Mouse (Mus musculus): ENCODE data around the gene Mogs. TPM values are rescaled to one million over a fixed set of nuclear protein-coding genes. Genes with fewer than 3 reads are reported as not detected.

Gene Mogs
- polyA plus RNA-seq, 1 experiment = 31.4 TPM

DNA sequence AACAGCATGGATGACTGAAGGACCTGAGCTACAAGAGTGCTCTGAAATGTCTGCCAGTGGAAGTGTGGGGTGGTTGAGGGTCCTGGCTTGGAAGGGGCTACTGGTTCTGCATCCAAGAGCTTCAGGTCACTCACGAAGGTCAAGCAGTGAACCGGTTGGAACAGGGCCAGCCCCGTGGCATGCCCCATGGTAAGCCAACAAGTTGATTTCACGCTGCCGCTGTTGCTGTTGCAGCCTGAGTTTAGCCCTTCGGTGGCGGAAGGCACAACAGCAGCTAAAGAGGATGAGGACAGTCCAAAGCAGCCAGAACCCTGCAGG, 4.4 kb downstream of the Mogs start:
- TF ChIP-seq POLR2A (IDR thresholded peaks at IDR 0.05; ENCODE audit: extremely low read depth, insufficient read depth, low read length) (no peak), CTCF (IDR thresholded peaks at IDR 0.05; ENCODE audit: extremely low read depth, insufficient read depth, low read length) (no peak)
- no peak overlapping the region for H3K27ac ChIP-seq (ENCODE audit: insufficient read depth, low read length)
- H3K4me3 ChIP-seq (ENCODE audit: insufficient read depth, low read length) = no peak overlapping the region
- H3K4me1 ChIP-seq (ENCODE audit: control insufficient read depth, insufficient read depth, low read length) = no peaks in the 10 kb centered on the region

DNA sequence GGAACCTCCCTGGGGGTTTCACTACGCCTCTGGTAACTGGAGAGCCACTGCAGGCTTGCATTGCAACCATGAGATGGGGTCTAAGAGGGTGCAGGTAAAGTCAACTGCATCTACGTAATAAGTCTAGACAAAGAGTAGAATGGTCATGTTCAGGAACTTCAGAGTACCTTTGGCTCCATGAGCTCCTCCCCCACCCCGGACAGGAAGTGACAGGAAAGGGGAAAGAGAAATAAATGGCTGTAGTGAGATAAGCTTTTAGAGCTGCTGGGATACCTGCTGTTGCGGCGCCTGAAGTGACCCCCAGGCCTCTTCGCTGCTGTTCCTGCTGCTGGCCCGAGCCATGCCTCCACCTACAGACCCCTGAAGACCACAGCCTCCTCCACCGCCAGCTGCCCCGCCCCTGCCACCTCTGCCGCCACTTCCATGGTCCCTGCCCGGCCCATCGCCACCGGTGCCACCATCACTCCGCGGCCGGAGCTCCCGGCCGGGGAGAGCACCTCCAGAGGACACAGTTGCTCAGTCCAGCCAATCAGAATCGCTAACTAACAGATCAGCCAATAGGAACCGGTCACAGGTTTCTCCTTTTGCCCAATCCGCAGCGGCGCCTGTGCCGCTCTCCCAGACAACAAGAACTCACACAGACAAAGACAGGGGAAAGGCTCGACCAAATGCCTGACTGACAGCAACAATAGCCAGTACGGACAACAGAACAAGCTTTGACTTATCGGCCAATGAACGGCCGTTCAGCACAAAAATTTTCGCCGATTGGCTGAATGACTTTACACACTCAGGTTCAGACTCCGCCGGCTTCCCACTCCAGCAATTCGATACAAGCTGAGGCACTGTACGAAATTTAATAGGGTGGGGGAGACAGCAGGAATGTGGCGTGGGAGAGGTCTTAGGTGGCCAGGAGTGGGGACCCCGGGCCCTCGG, 5.9 kb downstream of the Mogs start, which contains the start of gene Wbp1:
Wbp1 (minus strand) TSS at position 630 of the 933 bp plus-strand sequence.
- TF ChIP-seq CTCF (IDR thresholded peaks at IDR 0.05; ENCODE audit: extremely low read depth, insufficient read depth, low read length) (no peak), POLR2A (IDR thresholded peaks at IDR 0.05; ENCODE audit: extremely low read depth, insufficient read depth, low read length) (peak; percentile 69)
- Histone ChIP-seq H3K27ac (ENCODE audit: insufficient read depth, low read length) (peak within 1 kb of the TSS; percentile 19), H3K4me3 (ENCODE audit: insufficient read depth, low read length) (peak within 1 kb of the TSS; percentile 51), H3K4me1 (ENCODE audit: control insufficient read depth, insufficient read depth, low read length) (no peaks in the 10 kb centered on the region)

DNA sequence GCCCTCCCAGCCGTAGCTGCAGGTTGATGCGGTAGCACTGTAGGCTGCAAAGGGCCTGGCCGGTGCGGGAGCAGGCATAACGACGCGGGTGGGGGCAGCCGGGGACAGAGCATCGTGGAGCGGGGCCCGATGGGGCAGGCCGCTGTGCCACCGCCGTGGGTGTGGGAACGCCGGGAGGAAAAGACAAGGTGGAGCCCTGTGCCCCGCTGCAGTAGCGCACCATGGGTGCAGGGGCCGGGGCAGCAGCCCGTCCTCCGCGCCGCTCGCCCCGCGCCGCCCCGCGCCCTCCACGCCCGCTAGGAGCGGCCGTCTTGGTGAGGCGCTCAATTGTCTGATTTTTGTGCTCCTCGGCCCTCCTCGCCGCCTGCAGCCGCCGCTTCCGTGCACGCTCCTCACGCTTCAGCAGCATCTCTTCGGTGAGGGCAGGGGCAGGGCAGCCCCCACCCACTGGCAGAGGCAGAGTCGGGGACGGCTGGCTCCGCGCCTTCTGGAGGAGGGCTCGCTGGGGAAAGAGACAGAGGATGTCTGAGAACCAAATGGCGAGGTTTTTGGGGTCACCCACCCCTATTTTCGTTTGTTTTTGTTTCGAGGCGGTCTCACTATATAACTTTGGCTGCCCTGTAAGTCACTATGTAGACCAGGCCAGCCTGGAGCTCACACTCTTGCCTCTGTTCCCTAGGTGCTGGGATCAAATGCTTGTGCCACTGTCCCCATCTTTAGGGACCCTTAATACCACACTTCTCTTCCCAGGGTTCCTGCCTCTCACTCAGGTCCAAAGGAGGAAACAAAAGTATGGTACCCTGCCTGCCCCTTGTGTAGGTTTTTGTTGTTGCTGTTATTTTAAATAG, 6.8 kb downstream of the Mogs start:
- Histone ChIP-seq H3K27ac (ENCODE audit: insufficient read depth, low read length) (peak overlapping the region; percentile 18; the same call in 1 of the 2 replicates), H3K4me1 (ENCODE audit: control insufficient read depth, insufficient read depth, low read length) (no peaks in the 10 kb centered on the region), H3K4me3 (ENCODE audit: insufficient read depth, low read length) (peak overlapping the region; percentile 51)
- TF ChIP-seq CTCF (IDR thresholded peaks at IDR 0.05; ENCODE audit: extremely low read depth, insufficient read depth, low read length) = no peak
- no peak for TF ChIP-seq POLR2A (IDR thresholded peaks at IDR 0.05; ENCODE audit: extremely low read depth, insufficient read depth, low read length)

DNA sequence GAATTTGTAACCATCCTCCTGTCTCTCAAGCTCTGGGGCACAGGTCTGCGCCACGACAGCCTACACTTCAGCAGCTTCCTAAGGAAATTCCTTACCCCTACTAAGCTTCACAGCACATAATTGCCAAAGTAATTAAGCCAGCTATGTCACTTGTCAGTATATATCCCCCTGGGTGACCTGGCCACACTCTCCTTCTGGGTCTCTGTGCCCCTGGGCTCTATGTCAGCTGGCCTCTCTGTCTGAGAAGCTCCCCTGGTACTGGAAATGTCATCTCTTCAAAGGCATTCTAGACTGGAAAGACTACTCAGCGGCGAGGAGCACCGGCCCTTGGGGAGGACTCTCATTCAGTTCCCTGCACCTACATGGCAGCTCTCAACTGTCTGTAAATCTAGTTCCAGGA, 7.7 kb downstream of the Mogs start:
- TF ChIP-seq POLR2A (IDR thresholded peaks at IDR 0.05; ENCODE audit: extremely low read depth, insufficient read depth, low read length) (no peak), CTCF (IDR thresholded peaks at IDR 0.05; ENCODE audit: extremely low read depth, insufficient read depth, low read length) (no peak)
- Histone ChIP-seq H3K27ac (ENCODE audit: insufficient read depth, low read length) (no peak overlapping the region), H3K4me3 (ENCODE audit: insufficient read depth, low read length) (no peak overlapping the region), H3K4me1 (ENCODE audit: control insufficient read depth, insufficient read depth, low read length) (no peaks in the 10 kb centered on the region)

DNA sequence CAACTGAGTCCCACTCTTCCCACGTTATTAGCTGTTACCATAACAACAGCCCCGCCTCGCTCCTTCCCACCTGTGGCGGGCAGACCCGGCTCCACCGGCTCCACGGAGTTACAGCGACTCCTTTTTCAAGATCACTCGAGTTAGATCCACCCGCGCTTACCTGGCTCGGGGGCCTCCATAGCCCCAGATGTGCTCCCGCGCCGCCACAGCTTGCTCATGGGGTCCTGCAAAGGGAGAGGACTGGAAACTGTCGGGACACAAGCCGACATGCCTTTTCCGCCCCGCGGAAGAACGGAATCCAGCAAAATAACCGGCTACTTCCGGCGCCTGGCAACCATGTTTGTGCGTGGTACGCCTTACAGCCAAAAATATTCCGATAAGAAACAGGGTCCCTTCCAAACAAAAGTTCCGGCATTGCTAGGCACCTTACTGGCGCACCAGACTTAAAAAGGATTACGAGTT, 9.6 kb downstream of the Mogs start:
- TF ChIP-seq POLR2A (IDR thresholded peaks at IDR 0.05; ENCODE audit: extremely low read depth, insufficient read depth, low read length) (peak; percentile 72), CTCF (IDR thresholded peaks at IDR 0.05; ENCODE audit: extremely low read depth, insufficient read depth, low read length) (no peak)
- H3K27ac ChIP-seq (ENCODE audit: insufficient read depth, low read length) = no peak overlapping the region
- H3K4me1 ChIP-seq (ENCODE audit: control insufficient read depth, insufficient read depth, low read length) = no peaks in the 10 kb centered on the region
- H3K4me3 ChIP-seq (ENCODE audit: insufficient read depth, low read length) = peak overlapping the region; percentile 63

DNA sequence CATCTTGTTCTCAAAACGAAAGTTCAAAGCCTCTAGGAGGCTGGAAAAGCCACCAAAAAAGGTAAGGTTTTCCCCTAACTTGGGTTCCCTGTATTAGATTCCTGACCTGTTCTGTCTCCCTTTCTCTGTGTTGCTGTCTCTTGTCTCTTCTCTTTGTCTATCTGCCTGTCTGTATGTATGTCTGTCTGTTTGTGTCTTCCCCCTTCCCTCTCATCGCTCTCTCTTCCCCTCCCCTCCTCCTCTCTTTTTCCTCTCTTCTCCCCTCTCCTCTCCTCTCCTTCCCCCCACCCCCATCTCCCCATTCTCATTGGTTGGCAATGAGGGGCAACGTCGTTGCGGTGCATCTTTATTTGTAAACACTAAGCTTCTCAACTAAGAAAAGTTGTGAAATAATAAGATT, 10.0 kb downstream of the Mogs start, which contains the start of gene Ino80b:
Ino80b (minus strand) TSS at position 101 of the 400 bp plus-strand sequence.
- Histone ChIP-seq H3K4me3 (ENCODE audit: insufficient read depth, low read length) (peak within 1 kb of the TSS; percentile 63), H3K4me1 (ENCODE audit: control insufficient read depth, insufficient read depth, low read length) (no peaks in the 10 kb centered on the region), H3K27ac (ENCODE audit: insufficient read depth, low read length) (no peak within 1 kb of the TSS)
- no peak for TF ChIP-seq CTCF (IDR thresholded peaks at IDR 0.05; ENCODE audit: extremely low read depth, insufficient read depth, low read length)
- TF ChIP-seq POLR2A (IDR thresholded peaks at IDR 0.05; ENCODE audit: extremely low read depth, insufficient read depth, low read length) = no peak

DNA sequence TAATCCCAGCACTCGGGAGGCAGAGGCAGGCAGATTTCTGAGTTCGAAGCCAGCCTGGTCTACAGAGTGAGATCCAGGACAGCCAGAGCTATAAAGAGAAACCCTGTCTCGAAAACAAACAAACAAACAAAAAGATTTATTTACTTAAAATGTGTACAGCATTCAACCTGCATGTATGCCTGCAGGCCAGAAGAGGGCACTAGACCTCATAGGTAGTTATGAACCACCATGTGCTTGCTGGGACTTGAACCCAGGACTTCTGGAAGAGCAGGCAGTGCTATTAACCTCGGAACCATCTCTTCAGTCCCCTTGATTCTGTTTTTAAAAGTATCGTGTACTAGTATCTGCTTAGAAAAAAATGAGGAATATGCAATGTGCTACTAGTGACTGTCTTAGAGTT, 12.1 kb downstream of the Mogs start:
- no peak overlapping the region for H3K27ac ChIP-seq (ENCODE audit: insufficient read depth, low read length)
- H3K4me3 ChIP-seq (ENCODE audit: insufficient read depth, low read length) = no peak overlapping the region
- TF ChIP-seq CTCF (IDR thresholded peaks at IDR 0.05; ENCODE audit: extremely low read depth, insufficient read depth, low read length) (no peak), POLR2A (IDR thresholded peaks at IDR 0.05; ENCODE audit: extremely low read depth, insufficient read depth, low read length) (no peak)
- H3K4me1 ChIP-seq (ENCODE audit: control insufficient read depth, insufficient read depth, low read length) = no peaks in the 10 kb centered on the region

DNA sequence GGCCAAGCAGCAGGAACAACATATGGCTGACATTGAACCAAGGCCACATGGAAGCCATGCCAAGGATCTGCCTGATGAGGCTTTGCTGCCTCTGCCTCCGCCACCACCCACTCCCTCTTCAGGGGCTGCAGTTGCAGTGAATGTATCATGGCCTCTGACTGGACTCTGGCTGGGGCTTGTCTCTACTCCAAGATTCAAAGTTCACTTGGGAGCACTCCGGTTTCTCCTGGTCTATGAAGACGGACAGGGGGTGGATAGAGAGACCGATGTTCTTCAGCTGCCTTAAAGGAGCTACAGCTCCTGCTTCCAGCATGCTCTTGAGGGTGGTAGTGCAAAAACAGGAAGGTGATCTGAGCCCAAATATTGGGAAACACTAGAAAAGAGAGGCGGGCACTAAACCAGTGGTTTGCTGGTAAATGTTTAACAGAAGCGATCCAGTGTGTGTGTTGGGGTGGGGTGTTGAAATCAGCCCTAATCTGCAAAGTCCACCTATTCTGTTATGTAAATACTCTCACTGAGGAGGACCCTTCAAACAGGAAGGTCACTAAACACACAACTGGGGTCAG, 16.3 kb downstream of the Mogs start:
- TF ChIP-seq CTCF (IDR thresholded peaks at IDR 0.05; ENCODE audit: extremely low read depth, insufficient read depth, low read length) (no peak), POLR2A (IDR thresholded peaks at IDR 0.05; ENCODE audit: extremely low read depth, insufficient read depth, low read length) (no peak)
- Histone ChIP-seq H3K4me3 (ENCODE audit: insufficient read depth, low read length) (no peak overlapping the region), H3K4me1 (ENCODE audit: control insufficient read depth, insufficient read depth, low read length) (no peaks in the 10 kb centered on the region), H3K27ac (ENCODE audit: insufficient read depth, low read length) (no peak overlapping the region)

Data from cortical plate, adult 2 months (tissue).